Mouse (Mus musculus) spleen, adult 2 months (tissue): ENCODE results near the gene Camk2g.

Experiments used
- CTCF ChIP-seq: fragments of 200-500 bp; IDR thresholded peaks from 2 replicates; pipeline ENCODE4 v1.5.1; 2011; ENCODE audit warnings: mild to moderate bottlenecking, inconsistent platforms; ENCODE audit not compliant: insufficient read depth, insufficient read length, insufficient replicate concordance; ENCODE audit errors: extremely low read depth
- POLR2A ChIP-seq: fragments of 200-500 bp; IDR thresholded peaks from 2 replicates; pipeline ENCODE4 v1.6.1; 2011; ENCODE audit warnings: low read depth, low read length, inconsistent platforms

GRCm38 (mm10) chr14:20767936-20768335 lies 26.0 kb downstream of the Camk2g start:
- TF ChIP-seq CTCF (no peak), POLR2A (no peak)
